Mouse (Mus musculus): Measurements from ENCODE around the gene Kdm6b. TPM values are rescaled to one million over a fixed set of nuclear protein-coding genes. Genes with fewer than 3 reads are reported as not detected.
A peak's percentile ranks its signal among the peaks of the same experiment; 100 is the strongest.

Kdm6b gene
- total and polyA plus RNA-seq, 3 experiments: 0.66 to 7.2 (median 5.7) TPM

- dilution Hi-C loops (cut with MboI; ENCODE audit: extremely low pct_ligation_motif_present, extremely low pct_unique_long_range_greater_than_20kb, low sequenced_read_pairs): no loop called here
- in situ Hi-C loops (cut with MboI; ENCODE audit: low pct_ligation_motif_present, low pct_unique_long_range_greater_than_20kb, low sequenced_read_pairs): loop anchor here (10.0 kb wide), 1 partner anchor 123 kb away; no protein-coding TSS in a partner anchor
- no peaks in the 10 kb centered on the region for H3K27me3 ChIP-seq (replicated peaks)
- DNase-seq (ENCODE audit: extremely low read depth): no peak
- H3K36me3 ChIP-seq (replicated peaks in 1 of 2; ENCODE audit: control insufficient read depth in 1 of 2, insufficient read depth in 1 of 2, low read length in 1 of 2): peaks cover 73 to 86% of the 10 kb centered on the region in 2 experiments
- H3K4me3 ChIP-seq (replicated peaks in 1 of 3; ENCODE audit: low read depth in 2 of 3, low read length in 2 of 3, poor library complexity in 1 of 3): no peak overlapping the region
- no peak overlapping the region for H3K27ac ChIP-seq (ENCODE audit: insufficient read depth, low read depth)
- peaks cover 5 to 10% of the 10 kb centered on the region in 2 experiments; a peak in 2 of 4 replicates for H3K4me1 ChIP-seq (ENCODE audit: control insufficient read depth in 1 of 2, insufficient read depth in 2 of 2)
- H3K4me2 ChIP-seq (ENCODE audit: insufficient read depth, low read depth, poor library complexity, severe bottlenecking): no peak overlapping the region
- no peaks in the 10 kb centered on the region for H3K79me2 ChIP-seq (replicated peaks; ENCODE audit: control insufficient read depth, extremely low read depth, insufficient read depth, poor library complexity, severe bottlenecking)
- TF ChIP-seq NELFE (IDR thresholded peaks at IDR 0.05; ENCODE audit: low read depth, low read length) (no peak), POLR2AphosphoS2 (IDR thresholded peaks at IDR 0.05; ENCODE audit: low read depth, low read length) (no peak), RAD21 (IDR thresholded peaks at IDR 0.05; ENCODE audit: low read depth, low read length) (no peak), JUN (IDR thresholded peaks at IDR 0.05; ENCODE audit: insufficient read depth, low read depth, low read length) (no peak), USF1 (IDR thresholded peaks at IDR 0.05; ENCODE audit: low read depth, low read length) (no peak), MEF2A (IDR thresholded peaks at IDR 0.05; ENCODE audit: borderline replicate concordance, low read depth, low read length) (no peak), MXI1 (IDR thresholded peaks at IDR 0.05; ENCODE audit: low read depth, low read length) (no peak), MAZ (IDR thresholded peaks at IDR 0.05; ENCODE audit: low read depth, low read length) (no peak), JUND (conservative IDR thresholded peaks at IDR 0.05; ENCODE audit: low read depth, low read length) (no peak), SIN3A (IDR thresholded peaks at IDR 0.05; ENCODE audit: low read length) (no peak), TCF12 (IDR thresholded peaks at IDR 0.05; ENCODE audit: low read depth, low read length) (no peak), GABPA (IDR thresholded peaks at IDR 0.05; ENCODE audit: insufficient replicate concordance, low read depth, low read length) (no peak), SMC3 (IDR thresholded peaks at IDR 0.05; ENCODE audit: low read depth, low read length) (no peak), EP300 (IDR thresholded peaks at IDR 0.05; ENCODE audit: low read length) (no peak), ETS1 (conservative IDR thresholded peaks at IDR 0.05; ENCODE audit: low read depth, low read length) (no peak), PAX5 (IDR thresholded peaks at IDR 0.05; ENCODE audit: low read length) (no peak), CHD1 (IDR thresholded peaks at IDR 0.05; ENCODE audit: low read depth, low read length) (no peak)
- no peak overlapping the region for H3K9ac ChIP-seq (ENCODE audit: insufficient read depth, low read depth)
- H3K9me3 ChIP-seq (replicated peaks; ENCODE audit: low read length): no peaks in the 10 kb centered on the region
Measured at GRCm38 (mm10) chr11:69401987-69402386, 11.5 kb downstream of the Kdm6b start.

GRCm38 (mm10) chr11:69401210-69401637 lies 12.3 kb downstream of the Kdm6b start:
- H3K9me3 ChIP-seq (replicated peaks; ENCODE audit: low read length): no peaks in the 10 kb centered on the region
- peak; percentile 99 for DNase-seq (ENCODE audit: extremely low read depth)
- no peak overlapping the region for H3K4me2 ChIP-seq (ENCODE audit: insufficient read depth, low read depth, poor library complexity, severe bottlenecking)
- no peak overlapping the region for H3K4me3 ChIP-seq (replicated peaks in 1 of 3; ENCODE audit: low read depth in 2 of 3, low read length in 2 of 3, poor library complexity in 1 of 3)
- 0 out of 2 replicates have a peak, but pooled peaks cover 4% of the 10 kb centered on the region for H3K79me2 ChIP-seq (replicated peaks; ENCODE audit: control insufficient read depth, extremely low read depth, insufficient read depth, poor library complexity, severe bottlenecking)
- H3K27me3 ChIP-seq (replicated peaks): no peaks in the 10 kb centered on the region
- H3K27ac ChIP-seq (ENCODE audit: insufficient read depth, low read depth): no peak overlapping the region
- H3K4me1 ChIP-seq (ENCODE audit: control insufficient read depth in 1 of 2, insufficient read depth in 2 of 2): peaks cover 5 to 17% of the 10 kb centered on the region in 2 experiments; a peak in 2 of 4 replicates
- H3K36me3 ChIP-seq (replicated peaks in 1 of 2; ENCODE audit: control insufficient read depth in 1 of 2, insufficient read depth in 1 of 2, low read length in 1 of 2): peaks cover 66 to 81% of the 10 kb centered on the region in 2 experiments
- in situ Hi-C loops (cut with MboI; ENCODE audit: low pct_ligation_motif_present, low pct_unique_long_range_greater_than_20kb, low sequenced_read_pairs): loop anchor here (10.0 kb wide), 1 partner anchor 124 kb away; no protein-coding TSS in a partner anchor
- dilution Hi-C loops (cut with MboI; ENCODE audit: extremely low pct_ligation_motif_present, extremely low pct_unique_long_range_greater_than_20kb, low sequenced_read_pairs): no loop called here
- H3K9ac ChIP-seq (ENCODE audit: insufficient read depth, low read depth): no peak overlapping the region
- TF ChIP-seq TCF12 (IDR thresholded peaks at IDR 0.05; ENCODE audit: low read depth, low read length): 0 out of 2 replicates have a peak, but pooled peaks have one; percentile 44
- no peak for TF ChIP-seq UBTF (IDR thresholded peaks at IDR 0.05; ENCODE audit: low read depth, low read length)
- TF ChIP-seq MAZ (IDR thresholded peaks at IDR 0.05; ENCODE audit: low read depth, low read length): no peak
- TF ChIP-seq TBP (conservative IDR thresholded peaks at IDR 0.05; ENCODE audit: low read depth, low read length): no peak
- TF ChIP-seq CTCF (conservative IDR thresholded peaks at IDR 0.05 in 1 of 2, IDR thresholded peaks at IDR 0.05 in 1 of 2; ENCODE audit: low read depth in 2 of 2, low read length in 2 of 2): peak; percentile 91 to 99
- TF ChIP-seq JUN (IDR thresholded peaks at IDR 0.05; ENCODE audit: insufficient read depth, low read depth, low read length): no peak
- TF ChIP-seq MYC (IDR thresholded peaks at IDR 0.05; ENCODE audit: low read depth, low read length): peak; percentile 89; the same call in 1 of the 2 replicates
- no peak for TF ChIP-seq USF1 (IDR thresholded peaks at IDR 0.05; ENCODE audit: low read depth, low read length)
- no peak for TF ChIP-seq EP300 (IDR thresholded peaks at IDR 0.05; ENCODE audit: low read length)
- peak; percentile 58; the same call in 1 of the 2 replicates for TF ChIP-seq POLR2AphosphoS2 (IDR thresholded peaks at IDR 0.05; ENCODE audit: low read depth, low read length)
- no peak; the same call in 1 of the 2 replicates for TF ChIP-seq ZC3H11A (IDR thresholded peaks at IDR 0.05; ENCODE audit: low read depth, low read length)
- no peak for TF ChIP-seq JUND (conservative IDR thresholded peaks at IDR 0.05; ENCODE audit: low read depth, low read length)
- TF ChIP-seq PAX5 (IDR thresholded peaks at IDR 0.05; ENCODE audit: low read length): no peak
- TF ChIP-seq POLR2A (IDR thresholded peaks at IDR 0.05; ENCODE audit: low read depth, low read length): peak; percentile 72
- no peak for TF ChIP-seq HCFC1 (IDR thresholded peaks at IDR 0.05; ENCODE audit: low read depth, low read length)
- TF ChIP-seq ZKSCAN1 (IDR thresholded peaks at IDR 0.05; ENCODE audit: borderline replicate concordance, low read depth, low read length): no peak
- no peak for TF ChIP-seq USF2 (conservative IDR thresholded peaks at IDR 0.05; ENCODE audit: low read depth, low read length)
- no peak for TF ChIP-seq CHD2 (IDR thresholded peaks at IDR 0.05; ENCODE audit: low read length)
- TF ChIP-seq SIN3A (IDR thresholded peaks at IDR 0.05; ENCODE audit: low read length): no peak
- TF ChIP-seq ETS1 (conservative IDR thresholded peaks at IDR 0.05; ENCODE audit: low read depth, low read length): no peak
- peak; percentile 100 for TF ChIP-seq NRF1 (IDR thresholded peaks at IDR 0.05; ENCODE audit: low read depth, low read length)
- TF ChIP-seq MXI1 (IDR thresholded peaks at IDR 0.05; ENCODE audit: low read depth, low read length): peak; percentile 84
- TF ChIP-seq IRF4 (IDR thresholded peaks at IDR 0.05; ENCODE audit: low read depth, low read length): no peak
- TF ChIP-seq RCOR1 (conservative IDR thresholded peaks at IDR 0.05; ENCODE audit: low read depth, low read length): no peak
- TF ChIP-seq ELF1 (IDR thresholded peaks at IDR 0.05; ENCODE audit: low read depth, low read length): no peak
